Mouse (Mus musculus): Measurements from ENCODE around the gene Pnkd.

The Pnkd gene

DNA sequence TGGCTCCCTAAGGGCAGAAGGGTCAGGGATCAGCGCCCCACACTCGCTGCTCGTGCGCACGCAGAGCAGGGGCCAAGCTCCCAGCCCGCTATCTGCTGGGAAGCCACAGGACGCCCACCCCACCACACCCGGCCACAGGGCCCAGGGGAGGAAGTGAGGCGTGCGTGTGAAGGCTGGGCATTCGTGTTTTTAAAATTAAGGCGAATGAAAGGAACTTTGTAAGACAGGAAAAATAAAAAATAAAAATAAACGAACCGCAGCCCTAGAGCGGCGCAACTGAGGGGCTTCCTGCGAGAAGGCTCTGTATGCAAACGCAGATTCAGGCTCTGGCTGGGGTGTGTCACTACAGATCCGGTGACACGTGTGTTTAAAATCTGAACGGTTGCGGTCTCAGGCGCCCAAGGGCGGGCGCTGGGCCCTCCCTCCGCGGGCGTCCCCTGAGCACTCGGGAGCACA is 105.1 kb downstream of the Pnkd start:
- peak; percentile 49 for DNase-seq (ENCODE audit: low spot score)

GRCm38 (mm10) chr1:74390287-74390906 is 105.7 kb downstream of the Pnkd start:
- peak; percentile 63 for DNase-seq (ENCODE audit: low spot score)

- peak; percentile 98 for DNase-seq (ENCODE audit: low spot score)
These were observed 106.4 kb downstream of the Pnkd start, which contains the start of gene Ctdsp1 for GRCm38 (mm10) chr1:74390924-74391748. TSS of gene Ctdsp1 (plus strand) at chr1:74391509.

DNA sequence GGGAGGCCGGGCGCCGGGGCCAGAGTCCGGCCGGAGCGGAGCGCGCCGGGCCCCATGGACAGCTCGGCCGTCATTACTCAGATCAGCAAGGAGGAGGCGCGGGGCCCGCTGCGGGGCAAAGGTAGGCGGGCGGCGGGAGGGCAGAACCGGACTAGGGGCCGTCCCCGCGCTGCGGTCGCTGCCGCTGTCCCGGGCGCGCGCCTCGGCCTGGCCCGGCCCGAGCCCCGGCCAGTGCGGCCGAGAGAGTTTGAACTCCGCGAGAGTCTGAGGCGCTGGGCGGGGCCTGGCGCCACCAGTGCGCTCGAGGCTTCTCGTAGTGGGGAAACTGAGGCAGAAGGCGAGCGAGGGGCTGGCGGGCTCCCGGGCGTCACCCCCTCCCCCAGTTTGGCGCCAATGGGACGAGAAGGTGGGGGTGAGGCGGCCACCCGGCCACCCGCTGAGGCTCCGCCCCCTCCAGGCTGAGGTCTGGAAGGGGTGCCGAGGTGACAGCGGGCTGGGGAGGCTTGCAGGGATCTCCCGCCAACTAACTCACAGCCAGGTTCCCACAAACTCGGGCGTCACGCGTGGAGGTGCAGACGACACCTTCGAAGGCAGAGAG is 107.2 kb downstream of the Pnkd start:
- DNase-seq (ENCODE audit: low spot score) = peak; percentile 83

- peak; percentile 25 for DNase-seq (ENCODE audit: low spot score)
These were observed 107.8 kb downstream of the Pnkd start for GRCm38 (mm10) chr1:74392446-74392994.

GRCm38 (mm10) chr1:74393010-74393409 is 108.3 kb downstream of the Pnkd start:
- no peak for DNase-seq (ENCODE audit: low spot score)

DNA sequence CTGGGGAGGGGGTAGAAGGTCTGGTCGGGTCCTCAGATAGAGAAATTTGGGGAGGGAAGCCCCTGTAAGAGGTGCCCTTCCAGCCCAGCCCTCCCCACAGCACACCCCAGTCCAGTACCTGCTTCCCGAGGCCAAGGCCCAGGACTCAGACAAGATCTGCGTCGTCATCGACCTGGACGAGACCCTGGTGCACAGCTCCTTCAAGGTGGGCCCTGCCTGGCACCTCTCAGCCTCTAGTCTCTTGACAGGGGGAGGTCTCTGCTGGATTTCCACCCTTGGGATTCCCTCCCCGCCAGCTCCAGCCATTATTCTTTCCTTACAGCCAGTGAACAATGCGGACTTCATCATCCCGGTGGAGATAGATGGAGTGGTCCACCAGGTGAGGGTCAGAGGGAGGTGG is 109.0 kb downstream of the Pnkd start:
- DNase-seq (ENCODE audit: low spot score) = no peak

DNA sequence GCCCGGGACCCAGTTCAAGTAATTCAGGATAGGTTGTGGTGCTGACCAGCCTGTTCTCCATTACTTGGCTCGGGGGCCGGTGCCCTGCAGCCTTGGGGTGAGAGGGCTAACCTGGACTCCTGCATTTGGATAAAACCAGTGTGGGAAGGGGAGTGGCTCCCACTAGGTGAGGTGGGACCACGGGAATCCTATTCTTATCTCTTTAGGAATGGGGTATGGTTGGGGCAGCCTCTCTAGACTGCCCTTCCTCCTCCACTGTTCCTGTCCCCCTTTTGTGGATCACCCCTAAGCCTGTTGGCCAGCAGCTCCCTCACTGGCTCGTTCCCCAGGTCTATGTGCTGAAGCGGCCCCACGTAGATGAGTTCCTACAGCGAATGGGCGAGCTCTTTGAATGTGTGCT is 109.6 kb downstream of the Pnkd start:
- DNase-seq (ENCODE audit: low spot score) = no peak

DNA sequence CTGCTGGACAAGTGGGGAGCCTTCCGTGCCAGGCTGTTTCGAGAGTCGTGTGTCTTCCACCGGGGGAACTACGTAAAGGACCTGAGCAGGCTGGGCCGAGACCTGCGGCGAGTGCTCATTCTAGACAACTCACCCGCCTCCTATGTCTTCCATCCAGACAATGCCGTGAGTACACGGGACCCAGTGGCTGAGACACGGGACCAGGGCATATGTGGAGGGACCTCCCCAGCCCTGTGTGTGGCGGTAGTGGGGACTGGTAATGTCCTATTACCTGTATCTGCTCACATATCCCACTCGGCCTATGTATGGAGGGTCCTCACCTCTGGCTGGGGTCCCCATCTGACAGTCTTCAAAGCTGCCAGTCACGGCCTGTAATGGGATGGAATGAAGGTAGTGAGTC is 110.1 kb downstream of the Pnkd start:
- no peak for DNase-seq (ENCODE audit: low spot score)

DNA sequence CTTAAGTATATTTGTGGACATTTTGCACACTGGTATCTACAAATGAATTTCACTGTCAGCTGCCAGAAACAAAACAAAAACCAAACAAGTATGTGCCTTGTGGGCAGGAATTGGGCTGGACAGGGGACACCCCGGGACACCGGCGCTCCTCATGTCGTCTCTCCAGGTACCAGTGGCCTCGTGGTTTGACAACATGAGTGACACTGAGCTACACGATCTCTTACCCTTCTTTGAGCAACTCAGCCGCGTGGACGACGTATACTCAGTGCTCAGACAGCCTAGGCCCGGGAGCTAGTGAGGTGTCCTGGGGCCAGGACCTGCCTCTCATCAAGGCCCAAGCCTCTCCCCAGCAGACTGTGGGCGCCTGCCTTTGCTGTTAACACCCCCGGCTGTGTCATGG is 110.6 kb downstream of the Pnkd start:
- no peak for DNase-seq (ENCODE audit: low spot score)

- DNase-seq (ENCODE audit: low spot score) = peak; percentile 37
These were observed 111.9 kb downstream of the Pnkd start for GRCm38 (mm10) chr1:74396456-74397222.

DNA sequence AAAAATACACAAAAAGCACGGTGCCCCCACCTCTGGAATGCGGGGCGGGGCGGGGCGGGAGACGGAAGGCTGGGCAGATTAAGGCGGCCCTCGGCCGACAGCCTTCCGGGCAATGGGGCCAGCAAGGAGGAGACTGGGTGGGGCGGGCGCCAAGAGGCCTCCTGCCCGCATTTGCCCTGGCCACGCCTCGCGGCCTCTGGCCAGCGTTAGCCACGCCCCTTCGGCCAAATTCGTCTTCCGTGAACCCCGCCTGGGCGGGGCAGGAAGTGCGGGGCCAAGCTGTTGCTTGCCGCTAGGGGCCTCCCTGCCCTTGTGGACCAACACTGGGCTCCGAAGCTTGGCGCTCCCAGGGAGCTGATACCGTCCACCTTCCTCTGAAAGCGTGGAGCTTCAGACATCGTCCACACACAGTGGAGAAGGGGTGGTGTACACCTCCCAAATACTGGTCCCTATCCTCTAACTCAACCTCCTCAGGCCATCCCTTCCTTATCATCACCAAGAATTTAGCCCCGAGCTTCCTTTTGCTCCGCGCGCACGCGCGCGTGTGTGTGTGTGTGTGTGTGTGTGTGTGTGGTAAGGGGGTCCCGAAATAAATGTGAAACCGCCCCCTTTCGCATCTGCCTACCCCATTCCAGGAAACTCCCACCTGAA is 112.7 kb downstream of the Pnkd start:
- peak; percentile 100 for DNase-seq (ENCODE audit: low spot score)

- peak; percentile 70 for DNase-seq (ENCODE audit: low spot score)
These were observed 113.3 kb downstream of the Pnkd start for GRCm38 (mm10) chr1:74397919-74398451.

GRCm38 (mm10) chr1:74400531-74400930 is 115.8 kb downstream of the Pnkd start:
- no peak for DNase-seq (ENCODE audit: low spot score)

- no peak for DNase-seq (ENCODE audit: low spot score)
These were observed 116.4 kb downstream of the Pnkd start for GRCm38 (mm10) chr1:74401015-74401702.

Data from ovary, postnatal 36 days (tissue).